Mouse (Mus musculus) bone marrow, adult 2 months (tissue): ENCODE measurements around the gene Copb1. TPM values are rescaled to one million over a fixed set of nuclear protein-coding genes. Genes with fewer than 3 reads are reported as not detected.

Source experiments
- H3K27ac ChIP-seq: fragments of 200-500 bp; 2 replicates; pipeline ENCODE4 v1.5.1; 2012; ENCODE audit warnings: low read depth, mild to moderate bottlenecking, control low read depth, inconsistent platforms, low read length; ENCODE audit not compliant: control insufficient read depth, poor library complexity, insufficient read depth
- H3K4me1 ChIP-seq: fragments of 200-500 bp; 2 replicates; pipeline ENCODE4 v1.6.1; 2011; ENCODE audit warnings: low read length; ENCODE audit not compliant: control insufficient read depth, insufficient read depth
- H3K4me3 ChIP-seq: fragments of 200-500 bp; replicated peaks from 2 replicates; pipeline ENCODE3; 2011; ENCODE audit warnings: mild to moderate bottlenecking, low read depth, low read length, control low read depth; ENCODE audit not compliant: control insufficient read depth
- CTCF ChIP-seq: fragments of 200-500 bp; IDR thresholded peaks from 2 replicates; pipeline ENCODE4 v1.5.1; 2011; ENCODE audit warnings: low read length, control low read depth; ENCODE audit not compliant: control insufficient read depth, insufficient read depth
- POLR2A ChIP-seq: fragments of 200-500 bp; IDR thresholded peaks from 2 replicates; pipeline ENCODE4 v1.6.1; 2011; ENCODE audit warnings: low read depth, mild to moderate bottlenecking, control low read depth, low read length, borderline replicate concordance; ENCODE audit not compliant: control insufficient read depth
- WGBS: fragments of 180-500 bp; shearing (Covaris S2); methylation state at CpG from one replicate; pipeline ENCODE4 v1.1.7; 2018; 5-methylcytosine and 5-hydroxymethylcytosine counted together
- polyA plus RNA-seq: library from polyadenylated mRNA; stranded (reverse); fragments of >200 nt; gene quantifications from 2 replicates; pipeline ENCODE4 v1.2.4, GENCODE M21; 2011; ENCODE audit warnings: low replicate concordance; ENCODE audit not compliant: missing spikeins, insufficient read depth, insufficient read length

The Copb1 gene
- polyA plus RNA-seq, 1 experiment = 17.3 TPM

GRCm38 (mm10) chr7:114194224-114194623, 60.3 kb downstream of the Copb1 start:
- no peak for TF ChIP-seq POLR2A
- peaks cover 3% of the 10 kb centered on the region; the same call in 1 of the 2 replicates for H3K4me1 ChIP-seq
- H3K4me3 ChIP-seq = no peak overlapping the region
- H3K27ac ChIP-seq = no peak overlapping the region
- 19% methylated on average over 4 of the region's 4 CpGs for WGBS

GRCm38 (mm10) chr7:114193284-114194067, 61.0 kb downstream of the Copb1 start:
- WGBS = 55% methylated on average over 6 of the region's 6 CpGs
- no peak overlapping the region; the same call in 1 of the 2 replicates for H3K27ac ChIP-seq
- no peak overlapping the region for H3K4me3 ChIP-seq
- peaks cover 3% of the 10 kb centered on the region; the same call in 1 of the 2 replicates for H3K4me1 ChIP-seq
- TF ChIP-seq POLR2A (no peak), CTCF (no peak)

- Histone ChIP-seq H3K27ac (no peak overlapping the region), H3K4me1 (peaks cover 3% of the 10 kb centered on the region; the same call in 1 of the 2 replicates), H3K4me3 (no peak overlapping the region)
- TF ChIP-seq POLR2A (no peak), CTCF (no peak)
- WGBS = 68% methylated on average over 3 of the region's 3 CpGs
Observed at GRCm38 (mm10) chr7:114192581-114192980, 61.9 kb downstream of the Copb1 start.

- Histone ChIP-seq H3K27ac (no peak overlapping the region), H3K4me3 (no peak overlapping the region), H3K4me1 (no peaks in the 10 kb centered on the region; the same call in none of the 2 replicates)
- TF ChIP-seq CTCF (no peak), POLR2A (no peak)
- 81% methylated on average over 6 of the region's 6 CpGs for WGBS
Observed at GRCm38 (mm10) chr7:114183416-114183815, 71.1 kb downstream of the Copb1 start.

GRCm38 (mm10) chr7:114182708-114183107, 71.8 kb downstream of the Copb1 start:
- H3K4me1 ChIP-seq = no peaks in the 10 kb centered on the region; the same call in none of the 2 replicates
- no peak overlapping the region for H3K4me3 ChIP-seq
- TF ChIP-seq POLR2A (no peak), CTCF (no peak)
- no peak overlapping the region for H3K27ac ChIP-seq
- WGBS = 65% methylated on average over 3 of the region's 3 CpGs

- H3K4me3 ChIP-seq = no peak overlapping the region
- H3K27ac ChIP-seq = no peak overlapping the region
- WGBS = 20% methylated on average over 5 of the region's 5 CpGs
- TF ChIP-seq CTCF = no peak
- TF ChIP-seq POLR2A = no peak
- no peaks in the 10 kb centered on the region; the same call in none of the 2 replicates for H3K4me1 ChIP-seq
Observed at GRCm38 (mm10) chr7:114181391-114181790, 73.1 kb downstream of the Copb1 start.

GRCm38 (mm10) chr7:114176588-114176987, 77.9 kb downstream of the Copb1 start:
- 64% methylated on average over 2 of the region's 2 CpGs for WGBS
- H3K4me1 ChIP-seq = no peaks in the 10 kb centered on the region; the same call in 1 of the 2 replicates
- H3K27ac ChIP-seq = no peak overlapping the region
- H3K4me3 ChIP-seq = no peak overlapping the region
- no peak for TF ChIP-seq CTCF
- TF ChIP-seq POLR2A = no peak

GRCm38 (mm10) chr7:114171354-114172097, 83.0 kb downstream of the Copb1 start:
- Histone ChIP-seq H3K4me3 (no peak overlapping the region), H3K4me1 (no peaks in the 10 kb centered on the region; the same call in 1 of the 2 replicates), H3K27ac (no peak overlapping the region)
- WGBS = 46% methylated on average over 8 of the region's 8 CpGs
- TF ChIP-seq CTCF (no peak), POLR2A (no peak)
